Mouse (Mus musculus) heart, embryonic 12.5 days (tissue): ENCODE measurements around the gene Pole4. TPM values are rescaled to one million over a fixed set of nuclear protein-coding genes. Genes with fewer than 3 reads are reported as not detected.

Experiments used
- ATAC-seq: fragments of 200-750 bp; cut with Nextera tagmentation; 2 replicates; pipeline ENCODE4 v1.8.0; 2017; ENCODE audit warnings: moderate TSS enrichment, moderate library complexity; ENCODE audit not compliant: insufficient number of reproducible peaks, low FRiP score
- H3K27ac ChIP-seq: fragments of 300-500 bp; sonication (generic); 2 replicates; pipeline ENCODE4 v1.5.1; 2016; ENCODE audit warnings: mild to moderate bottlenecking, moderate library complexity; ENCODE audit not compliant: poor library complexity, severe bottlenecking
- H3K27me3 ChIP-seq: fragments of 300-500 bp; sonication (generic); replicated peaks from 2 replicates; pipeline ENCODE4 v1.6.1; 2016; ENCODE audit warnings: mild to moderate bottlenecking, moderate library complexity
- H3K36me3 ChIP-seq: fragments of 300-500 bp; sonication (generic); 2 replicates; pipeline ENCODE4 v1.6.1; 2016; ENCODE audit warnings: mild to moderate bottlenecking, moderate library complexity
- H3K4me1 ChIP-seq: fragments of 300-500 bp; sonication (generic); replicated peaks from 2 replicates; pipeline ENCODE4 v1.6.1; 2016; ENCODE audit warnings: mild to moderate bottlenecking
- H3K4me2 ChIP-seq: fragments of 300-500 bp; sonication (generic); 2 replicates; pipeline ENCODE4 v1.6.1; 2016; ENCODE audit warnings: mild to moderate bottlenecking, moderate library complexity
- H3K4me3 ChIP-seq: fragments of 300-500 bp; sonication (generic); 2 replicates; pipeline ENCODE4 v1.5.1; 2016; ENCODE audit warnings: mild to moderate bottlenecking
- H3K9ac ChIP-seq: fragments of 300-500 bp; sonication (generic); 2 replicates; pipeline ENCODE4 v1.6.1; 2016; ENCODE audit warnings: mild to moderate bottlenecking, moderate library complexity
- H3K9me3 ChIP-seq: fragments of 300-500 bp; sonication (generic); replicated peaks from 2 replicates; pipeline ENCODE4 v1.6.1; 2016; ENCODE audit warnings: mild to moderate bottlenecking, moderate library complexity
- WGBS: fragments of 180-500 bp; shearing (Covaris S2); methylation state at CpG from one replicate; pipeline ENCODE4 v1.1.7; 2016; 5-methylcytosine and 5-hydroxymethylcytosine counted together
- polyA plus RNA-seq: library from polyadenylated mRNA; unstranded; fragments of >200 nt; fragmentation: Nextera tagmentation; extraction: Ambion mirVana; gene quantifications from 2 replicates; pipeline ENCODE4 v1.2.1, GENCODE M21; 2016

The Pole4 gene
- polyA plus RNA-seq, 1 experiment from 2014 or later, result 112 TPM

- 54% methylated on average over 5 of the region's 5 CpGs for WGBS
- H3K36me3 ChIP-seq, result no peaks in the 10 kb centered on the region
- no peak overlapping the region for H3K4me3 ChIP-seq
- H3K4me1 ChIP-seq, result no peaks in the 10 kb centered on the region
- H3K27me3 ChIP-seq, result peaks cover 22% of the 10 kb centered on the region; the same call in 1 of the 2 replicates
- H3K27ac ChIP-seq, result no peak overlapping the region
- no peak for ATAC-seq
- H3K9ac ChIP-seq, result no peak overlapping the region
- H3K9me3 ChIP-seq, result peaks cover 5% of the 10 kb centered on the region; the same call in 1 of the 2 replicates
- no peak overlapping the region for H3K4me2 ChIP-seq
Measured at GRCm38 (mm10) chr6:82575445-82575844, 129.7 kb downstream of the Pole4 start.

Other genes starting within 250 kb of the Pole4 start
- 35.0 and 35.2 TPM in 2 replicates for gene Hk2, start 69.1 kb upstream of the Pole4 start, polyA plus RNA-seq
- 0.26 and 0.37 TPM in 2 replicates for gene Sema4f, start 234.4 kb upstream of the Pole4 start, polyA plus RNA-seq
- gene M1ap, start 241.5 kb upstream of the Pole4 start, polyA plus RNA-seq, result 0.57 and 1.4 TPM in 2 replicates